ENCODE assay signal across 13 mouse cellular contexts in genomic region chr7:79133391-79133790, GRCm38 (mm10). TPM values are rescaled to one million over a fixed set of nuclear protein-coding genes. Genes with fewer than 3 reads are reported as not detected.
DNase-seq lines count a peak whose midpoint lies in the region; ATAC-seq and TF ChIP-seq lines count a peak whose summit lies in the region.
"Had no signal": no experiment of that assay in that cellular context is flagged by ENCODE, and none has a peak within 500 bp of the region (broad histone marks: within the 10 kb centered on the region; RNA-seq: fewer than 3 reads in every experiment).

No protein-coding gene starts in this region.

- 0 out of 2 replicates have a peak, but pooled peaks have one; percentile 17 for TF ChIP-seq CTCF in cortical plate, adult 2 months (IDR thresholded peaks at IDR 0.05; ENCODE audit: extremely low read depth, insufficient read depth, low read length)
- TF ChIP-seq CTCF in small intestine, adult 2 months (IDR thresholded peaks at IDR 0.05; ENCODE audit: extremely low read depth, insufficient read length, insufficient replicate concordance, low read depth, low read length) = peak; percentile 9; the same call in 1 of the 2 replicates

- DNase-seq in heart, adult 11 months = no peak
- no peak for DNase-seq in cerebellum, postnatal 36 days
- DNase-seq: gastrocnemius, adult 2 months; lung, adult 2 months had no signal

- 22% methylated on average over 6 of the region's 6 CpGs for WGBS in heart, embryonic 15.5 days
- 23% methylated on average over 6 of the region's 6 CpGs for WGBS in midbrain, embryonic 13.5 days
- WGBS in midbrain, embryonic 15.5 days = 40% methylated on average over 6 of the region's 6 CpGs
- WGBS in small intestine, adult 2 months = 69% methylated on average over 6 of the region's 6 CpGs

- H3K36me3 ChIP-seq in heart, embryonic 15.5 days = peaks cover 39% of the 10 kb centered on the region
- 0 out of 2 replicates have a peak, but pooled peaks cover 5% of the 10 kb centered on the region for H3K36me3 ChIP-seq in midbrain, embryonic 13.5 days
- no peaks in the 10 kb centered on the region for H3K36me3 ChIP-seq in midbrain, embryonic 15.5 days (replicated peaks)
- H3K36me3 ChIP-seq in small intestine, adult 2 months (ENCODE audit: control insufficient read depth, insufficient read depth, low read length) = no peaks in the 10 kb centered on the region; the same call in 1 of the 2 replicates

- no peaks in the 10 kb centered on the region for H3K9me3 ChIP-seq in heart, embryonic 15.5 days (replicated peaks)
- H3K9me3 ChIP-seq in midbrain, embryonic 13.5 days = no peaks in the 10 kb centered on the region
- H3K9me3 ChIP-seq in midbrain, embryonic 15.5 days = no peaks in the 10 kb centered on the region

- ATAC-seq in heart, embryonic 15.5 days (replicated peaks; ENCODE audit: insufficient number of reproducible peaks, insufficient read depth, low FRiP score, low read depth) = peak; percentile 11; the same call in 1 of the 2 replicates
- ATAC-seq in midbrain, embryonic 13.5 days = 0 out of 2 replicates have a peak, but pooled peaks have one; percentile 26
- no peak for ATAC-seq in midbrain, embryonic 15.5 days (replicated peaks)
- no peak for ATAC-seq in granulocyte monocyte progenitor cell, adult 5-6 weeks (replicated peaks; ENCODE audit: poor library complexity, severe bottlenecking)
- ATAC-seq: activated CD4-positive, CD25-positive, alpha-beta regulatory T cell, adult 4 months had no signal

- H3K4me3 ChIP-seq in heart, embryonic 15.5 days = no peak overlapping the region
- H3K4me3 ChIP-seq in midbrain, embryonic 13.5 days (replicated peaks) = no peak overlapping the region
- no peak overlapping the region for H3K4me3 ChIP-seq in midbrain, embryonic 15.5 days
- no peak overlapping the region for H3K4me3 ChIP-seq in cortical plate, adult 2 months (ENCODE audit: insufficient read depth, low read length)
- no peak overlapping the region for H3K4me3 ChIP-seq in small intestine, adult 2 months (ENCODE audit: low read depth, low read length)
- H3K4me3 ChIP-seq: gastrocnemius, adult 2 months had no signal

- H3K27ac ChIP-seq in heart, embryonic 15.5 days = no peak overlapping the region
- no peak overlapping the region for H3K27ac ChIP-seq in midbrain, embryonic 13.5 days
- H3K27ac ChIP-seq in midbrain, embryonic 15.5 days = no peak overlapping the region
- H3K27ac ChIP-seq in cortical plate, adult 2 months (ENCODE audit: insufficient read depth, low read length) = no peak overlapping the region
- no peak overlapping the region for H3K27ac ChIP-seq in small intestine, adult 2 months (ENCODE audit: insufficient read depth, low read depth, low read length)
- H3K27ac ChIP-seq: gastrocnemius, adult 2 months had no signal

- no peak overlapping the region for H3K9ac ChIP-seq in heart, embryonic 15.5 days
- no peak overlapping the region for H3K9ac ChIP-seq in midbrain, embryonic 13.5 days (replicated peaks)
- no peak overlapping the region for H3K9ac ChIP-seq in midbrain, embryonic 15.5 days

- TF ChIP-seq POLR2A in cortical plate, adult 2 months (IDR thresholded peaks at IDR 0.05; ENCODE audit: extremely low read depth, insufficient read depth, low read length) = no peak
- no peak for TF ChIP-seq POLR2A in small intestine, adult 2 months (IDR thresholded peaks at IDR 0.05; ENCODE audit: low read depth, low read length)

- no peak overlapping the region for H3K4me2 ChIP-seq in heart, embryonic 15.5 days
- H3K4me2 ChIP-seq in midbrain, embryonic 13.5 days (replicated peaks) = no peak overlapping the region
- H3K4me2 ChIP-seq in midbrain, embryonic 15.5 days = no peak overlapping the region

- H3K27me3 ChIP-seq in heart, embryonic 15.5 days = peaks cover 10% of the 10 kb centered on the region
- peaks cover 21% of the 10 kb centered on the region for H3K27me3 ChIP-seq in midbrain, embryonic 13.5 days
- H3K27me3 ChIP-seq in midbrain, embryonic 15.5 days (replicated peaks) = peaks cover 10% of the 10 kb centered on the region
- H3K27me3 ChIP-seq in small intestine, adult 2 months (ENCODE audit: control insufficient read depth, insufficient read depth, low read length) = peaks cover 2% of the 10 kb centered on the region; the same call in 1 of the 2 replicates

- H3K4me1 ChIP-seq in heart, embryonic 15.5 days (replicated peaks) = peaks cover 30% of the 10 kb centered on the region
- H3K4me1 ChIP-seq in midbrain, embryonic 13.5 days (replicated peaks) = peaks cover 16% of the 10 kb centered on the region
- peaks cover 13% of the 10 kb centered on the region; the same call in 1 of the 2 replicates for H3K4me1 ChIP-seq in midbrain, embryonic 15.5 days
- no peaks in the 10 kb centered on the region for H3K4me1 ChIP-seq in cortical plate, adult 2 months (ENCODE audit: control insufficient read depth, insufficient read depth, low read length)
- peaks cover 6% of the 10 kb centered on the region; the same call in 1 of the 2 replicates for H3K4me1 ChIP-seq in small intestine, adult 2 months (ENCODE audit: control insufficient read depth, insufficient read depth, insufficient read length, low read length)

RNA-seq across cellular contexts. Expression of gene Hapln3, which starts 2.6 kb away (rescaled TPM):
- polyA plus RNA-seq in heart, embryonic 15.5 days (2015; fragmentation: Nextera tagmentation; extraction: Ambion mirVana) = 0.49 and 0.76 TPM in 2 replicates
- 0.84 and 1.7 TPM in 2 replicates for polyA plus RNA-seq in midbrain, embryonic 13.5 days (2015; fragmentation: Nextera tagmentation; extraction: Ambion mirVana)
- 1.6 and 2.0 TPM in 2 replicates for polyA plus RNA-seq in midbrain, embryonic 15.5 days (2015; fragmentation: Nextera tagmentation; extraction: Ambion mirVana)
- 1.2 and 1.5 TPM in 2 replicates for polyA plus RNA-seq in cortical plate, adult 2 months (2012; rRNA removed)
- polyA plus RNA-seq in small intestine, adult 2 months (2012; rRNA removed) = 0.10 and 0.33 TPM in 2 replicates
- total RNA-seq in granulocyte monocyte progenitor cell, adult 5-6 weeks (2014; fragmentation: Nextera tagmentation) = not detected in 2 replicates
- total RNA-seq in granulocyte monocyte progenitor cell, adult 5-6 weeks (2017) = not detected in 2 replicates
- total RNA-seq: common myeloid progenitor, adult 5-6 weeks; monocyte, adult 5-6 weeks had no signal

RNA-seq across cellular contexts. Expression of gene Mfge8, which starts 15.5 kb away (rescaled TPM):
- 224 and 246 TPM in 2 replicates for polyA plus RNA-seq in heart, embryonic 15.5 days (2015; fragmentation: Nextera tagmentation; extraction: Ambion mirVana)
- polyA plus RNA-seq in midbrain, embryonic 13.5 days (2015; fragmentation: Nextera tagmentation; extraction: Ambion mirVana) = 46.4 and 50.7 TPM in 2 replicates
- polyA plus RNA-seq in midbrain, embryonic 15.5 days (2015; fragmentation: Nextera tagmentation; extraction: Ambion mirVana) = 113 and 150 TPM in 2 replicates
- 311 and 350 TPM in 2 replicates for polyA plus RNA-seq in cortical plate, adult 2 months (2012; rRNA removed)
- 115 and 166 TPM in 2 replicates for polyA plus RNA-seq in small intestine, adult 2 months (2012; rRNA removed)
- 10.8 and 19.2 TPM in 2 replicates for total RNA-seq in granulocyte monocyte progenitor cell, adult 5-6 weeks (2014; fragmentation: Nextera tagmentation)
- 10.5 and 12.3 TPM in 2 replicates for total RNA-seq in granulocyte monocyte progenitor cell, adult 5-6 weeks (2017)

Comparison
In these comparisons a context has a peak if more than half of its experiments do, and no peak if none do; other contexts are left out.
1. ATAC-seq: peak in heart, embryonic 15.5 days (single experiment) and midbrain, embryonic 13.5 days (single experiment); none in midbrain, embryonic 15.5 days (single experiment) and granulocyte monocyte progenitor cell, adult 5-6 weeks (single experiment).